Mouse (Mus musculus) kidney, adult 2 months (tissue): ENCODE data around the gene Stt3a. TPM values are rescaled to one million over a fixed set of nuclear protein-coding genes. Genes with fewer than 3 reads are reported as not detected.

Source experiments
- DNase-seq: peaks from one replicate; pipeline ENCODE4 v3.0.0; 2021
- H3K27ac ChIP-seq: fragments of 200-500 bp; 2 replicates; pipeline ENCODE4 v1.5.1; 2012; ENCODE audit warnings: low read depth, low read length, control low read depth, inconsistent platforms; ENCODE audit not compliant: insufficient read depth
- H3K27me3 ChIP-seq: fragments of 200-500 bp; replicated peaks from 2 replicates; pipeline ENCODE4 v1.6.1; 2012; ENCODE audit warnings: mild to moderate bottlenecking, moderate library complexity, low read length, inconsistent platforms; ENCODE audit not compliant: control insufficient read depth, insufficient read depth
- H3K36me3 ChIP-seq: fragments of 200-500 bp; 2 replicates; pipeline ENCODE4 v1.6.1; 2012; ENCODE audit warnings: mild to moderate bottlenecking, moderate library complexity, low read length, inconsistent platforms; ENCODE audit not compliant: control insufficient read depth, insufficient read depth
- H3K4me1 ChIP-seq: fragments of 200-500 bp; 2 replicates; pipeline ENCODE4 v1.6.1; 2011; ENCODE audit warnings: low read length; ENCODE audit not compliant: control insufficient read depth, insufficient read depth
- H3K4me3 ChIP-seq: fragments of 200-500 bp; 2 replicates; pipeline ENCODE4 v1.5.1; 2011; ENCODE audit warnings: mild to moderate bottlenecking, low read depth, low read length, control low read depth; ENCODE audit not compliant: insufficient read depth
- CTCF ChIP-seq: fragments of 200-500 bp; conservative IDR thresholded peaks from 2 replicates; pipeline ENCODE4 v1.5.1; 2011; ENCODE audit warnings: low read depth, mild to moderate bottlenecking, control low read depth, low read length, moderate library complexity, mixed read lengths; ENCODE audit not compliant: insufficient read depth, insufficient read length
- POLR2A ChIP-seq: fragments of 200-500 bp; IDR thresholded peaks from one replicate; pipeline ENCODE4 v1.6.1; 2011; ENCODE audit warnings: low read depth, low read length, control low read depth
- WGBS: fragments of 180-500 bp; shearing (Covaris S2); methylation state at CpG from one replicate; pipeline ENCODE4 v1.1.7; 2018; 5-methylcytosine and 5-hydroxymethylcytosine counted together
- polyA plus RNA-seq: library from polyadenylated mRNA; depleted of rRNA; stranded (reverse); fragments of >200 nt; gene quantifications from 2 replicates; pipeline ENCODE4 v1.2.3, GENCODE M21; 2012

The Stt3a gene
- polyA plus RNA-seq, 1 experiment, result 194 TPM

GRCm38 (mm10) chr9:36802951-36803350 lies 35.5 kb upstream of the Stt3a start:
- H3K4me3 ChIP-seq, result no peak overlapping the region
- no peak overlapping the region for H3K27ac ChIP-seq
- no peak for TF ChIP-seq POLR2A
- no peak for TF ChIP-seq CTCF
- H3K4me1 ChIP-seq, result no peaks in the 10 kb centered on the region; the same call in 1 of the 2 replicates
- no peaks in the 10 kb centered on the region for H3K36me3 ChIP-seq
- no peak for DNase-seq
- no peaks in the 10 kb centered on the region for H3K27me3 ChIP-seq
- WGBS, result 83% methylated on average over 3 of the region's 3 CpGs

GRCm38 (mm10) chr9:36801961-36802360 lies 34.5 kb upstream of the Stt3a start:
- Histone ChIP-seq H3K4me3 (no peak overlapping the region), H3K4me1 (peaks cover 4% of the 10 kb centered on the region; the same call in 1 of the 2 replicates), H3K27ac (no peak overlapping the region), H3K27me3 (no peaks in the 10 kb centered on the region), H3K36me3 (no peaks in the 10 kb centered on the region)
- TF ChIP-seq CTCF, result no peak
- no peak for TF ChIP-seq POLR2A
- WGBS, result 85% methylated on average over 2 of the region's 2 CpGs
- DNase-seq, result no peak

DNA sequence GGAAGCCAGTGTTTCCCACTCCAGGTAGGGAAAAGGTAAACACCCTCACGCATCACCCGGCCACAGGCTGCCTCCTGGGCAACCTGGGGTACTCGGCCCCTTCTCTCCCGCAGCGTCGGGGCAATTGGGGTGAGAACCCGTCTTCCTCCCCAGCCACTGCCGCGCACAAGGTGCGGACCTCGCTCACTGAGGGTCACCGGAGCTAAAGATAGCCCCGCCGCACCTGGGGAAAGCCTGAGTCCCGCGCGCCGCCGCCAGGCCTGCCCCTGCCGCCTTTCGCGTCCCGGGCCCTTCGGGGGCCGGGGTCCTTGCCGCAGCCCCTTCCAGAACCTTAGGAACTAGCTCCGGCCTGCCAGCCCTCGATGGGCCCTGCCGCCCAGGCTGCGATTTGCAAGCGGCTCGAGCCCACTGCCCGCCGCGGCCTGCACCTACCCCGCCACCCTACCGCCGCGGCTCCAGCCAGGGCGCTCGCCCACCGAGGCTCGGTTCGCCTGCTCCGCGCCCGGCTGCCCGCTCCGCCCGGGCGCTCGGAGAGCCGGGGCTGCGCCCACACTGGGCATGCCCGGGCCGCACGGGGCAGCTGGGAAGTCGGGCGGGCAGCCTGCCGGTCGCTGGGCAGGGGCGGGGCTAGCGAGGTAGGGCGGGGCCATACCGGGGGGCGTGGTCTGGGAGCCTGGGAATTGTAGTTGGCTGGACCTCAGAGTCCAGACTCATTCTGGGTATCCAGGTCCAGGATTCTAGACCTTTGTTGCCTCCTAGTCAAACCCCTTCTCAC lies 29.5 kb upstream of the Stt3a start, which contains the start of gene Ei24:
TSS of gene Ei24 (minus strand) at position 613 of the 775 bp plus-strand sequence.
- peak within 1 kb of the TSS; percentile 46 for H3K27ac ChIP-seq
- no peaks in the 10 kb centered on the region; the same call in 1 of the 2 replicates for H3K36me3 ChIP-seq
- H3K4me1 ChIP-seq, result peaks cover 10% of the 10 kb centered on the region
- WGBS, result under 1% methylated on average over 66 of the region's 66 CpGs
- H3K27me3 ChIP-seq, result no peaks in the 10 kb centered on the region
- H3K4me3 ChIP-seq, result peak within 1 kb of the TSS; percentile 96
- TF ChIP-seq POLR2A, result peak; percentile 46
- no peak for TF ChIP-seq CTCF
- DNase-seq, result peak; percentile 97

DNA sequence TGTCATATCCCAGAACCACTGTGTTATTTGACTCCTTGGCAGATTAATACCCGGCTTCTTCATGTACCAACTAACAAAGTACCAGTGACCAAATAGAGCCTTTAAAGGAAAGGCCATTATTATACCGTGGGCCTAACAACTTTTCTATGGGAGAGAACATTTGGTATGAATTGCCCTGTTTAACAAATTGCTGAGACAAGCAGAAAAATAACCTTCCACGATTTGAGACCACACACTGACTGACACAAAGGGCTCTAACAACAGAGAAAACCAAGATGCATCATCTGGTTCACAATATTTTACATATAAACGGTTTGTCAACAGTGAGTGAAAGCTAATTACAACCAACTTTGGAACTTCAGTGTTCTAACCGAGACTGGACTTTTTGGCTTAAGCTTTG lies 28.7 kb upstream of the Stt3a start:
- Histone ChIP-seq H3K4me1 (peaks cover 10% of the 10 kb centered on the region), H3K4me3 (peak overlapping the region; percentile 96), H3K27me3 (no peaks in the 10 kb centered on the region), H3K36me3 (peaks cover 1% of the 10 kb centered on the region), H3K27ac (0 out of 2 replicates have a peak overlapping the region, but pooled peaks have one; percentile 46)
- 10% methylated on average over 5 of the region's 5 CpGs for WGBS
- TF ChIP-seq CTCF (no peak), POLR2A (no peak)
- DNase-seq, result no peak

- H3K27me3 ChIP-seq, result no peaks in the 10 kb centered on the region
- TF ChIP-seq POLR2A, result no peak
- no peak for TF ChIP-seq CTCF
- H3K4me1 ChIP-seq, result peaks cover 10% of the 10 kb centered on the region
- peak; percentile 17 for DNase-seq
- H3K27ac ChIP-seq, result no peak overlapping the region
- WGBS, result 46% methylated on average over 1 of the region's 1 CpGs
- H3K4me3 ChIP-seq, result no peak overlapping the region
- H3K36me3 ChIP-seq, result peaks cover 7% of the 10 kb centered on the region
Observed at GRCm38 (mm10) chr9:36795556-36795955, 28.1 kb upstream of the Stt3a start.

- Histone ChIP-seq H3K4me1 (peaks cover 10% of the 10 kb centered on the region), H3K36me3 (peaks cover 11% of the 10 kb centered on the region), H3K27ac (no peak overlapping the region), H3K4me3 (no peak overlapping the region), H3K27me3 (no peaks in the 10 kb centered on the region)
- no peak for TF ChIP-seq POLR2A
- no peak for TF ChIP-seq CTCF
- no peak for DNase-seq
- WGBS, result 63% methylated on average over 2 of the region's 2 CpGs
Observed at GRCm38 (mm10) chr9:36794487-36794886, 27.0 kb upstream of the Stt3a start.

DNA sequence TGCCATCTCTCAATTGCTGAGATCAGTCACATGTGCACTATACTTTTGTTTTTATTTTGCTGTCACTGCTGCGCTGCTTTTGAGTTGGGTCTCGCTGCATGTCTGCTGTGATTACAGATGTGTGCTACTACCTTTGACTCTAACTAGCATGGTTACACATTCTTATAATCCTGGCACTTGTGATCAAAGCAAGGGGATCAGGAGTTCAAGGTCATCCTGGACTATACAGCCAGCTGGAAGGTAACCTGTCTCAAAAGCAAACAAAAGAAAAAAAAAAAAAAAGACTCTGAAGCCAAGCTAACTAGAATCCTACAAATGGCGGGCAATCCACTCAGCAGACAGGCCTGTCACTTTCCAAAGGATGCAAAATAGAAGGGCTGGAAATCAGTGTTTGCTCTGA lies 24.7 kb upstream of the Stt3a start:
- 86% methylated on average over 3 of the region's 3 CpGs for WGBS
- Histone ChIP-seq H3K36me3 (peaks cover 12% of the 10 kb centered on the region), H3K27me3 (no peaks in the 10 kb centered on the region), H3K4me3 (no peak overlapping the region), H3K27ac (no peak overlapping the region), H3K4me1 (peaks cover 7% of the 10 kb centered on the region)
- TF ChIP-seq POLR2A, result no peak
- no peak for TF ChIP-seq CTCF
- DNase-seq, result no peak

GRCm38 (mm10) chr9:36783921-36784320 lies 16.4 kb upstream of the Stt3a start:
- peaks cover 15% of the 10 kb centered on the region for H3K36me3 ChIP-seq
- H3K27me3 ChIP-seq, result no peaks in the 10 kb centered on the region
- no peak for DNase-seq
- 74% methylated on average over 2 of the region's 2 CpGs for WGBS
- H3K4me3 ChIP-seq, result no peak overlapping the region
- H3K4me1 ChIP-seq, result no peaks in the 10 kb centered on the region
- TF ChIP-seq POLR2A (no peak), CTCF (no peak)
- no peak overlapping the region for H3K27ac ChIP-seq
